Mouse (Mus musculus): Measurements from ENCODE around the gene Etfb. TPM values are rescaled to one million over a fixed set of nuclear protein-coding genes. Genes with fewer than 3 reads are reported as not detected.

Gene Etfb
- total and polyA plus RNA-seq, 3 experiments: 177 to 186 TPM; not detected in 1

- Histone ChIP-seq H3K27me3 (ENCODE audit: control insufficient read depth in 1 of 2, insufficient read depth in 2 of 2, low read length in 2 of 2) (no peaks in the 10 kb centered on the region), H3K36me3 (ENCODE audit: control insufficient read depth in 1 of 2, insufficient read depth in 2 of 2, low read length in 2 of 2) (no peaks in the 10 kb centered on the region), H3K79me2 (ENCODE audit: control insufficient read depth, insufficient read depth, low read length, poor library complexity) (no peaks in the 10 kb centered on the region), H3K27ac (ENCODE audit: control insufficient read depth, low read depth, low read length) (no peak overlapping the region), H3K4me3 (ENCODE audit: control insufficient read depth in 1 of 2, insufficient read depth in 1 of 2, low read depth in 2 of 2, low read length in 2 of 2) (no peak overlapping the region), H3K9me3 (replicated peaks; ENCODE audit: insufficient read depth, low read length) (no peaks in the 10 kb centered on the region), H3K4me1 (ENCODE audit: control insufficient read depth in 1 of 2, insufficient read depth in 2 of 2, low read length in 2 of 2) (no peaks in the 10 kb centered on the region), H3K9ac (ENCODE audit: control insufficient read depth, low read depth, low read length, poor library complexity, severe bottlenecking) (no peak overlapping the region)
- TF ChIP-seq CHD2 (IDR thresholded peaks at IDR 0.05; ENCODE audit: low read length) (no peak), UBTF (IDR thresholded peaks at IDR 0.05; ENCODE audit: borderline replicate concordance, insufficient read depth, low read depth, low read length) (no peak), MAZ (IDR thresholded peaks at IDR 0.05; ENCODE audit: low read depth, low read length) (no peak), ZC3H11A (IDR thresholded peaks at IDR 0.05; ENCODE audit: low read depth, low read length) (no peak), SMC3 (IDR thresholded peaks at IDR 0.05; ENCODE audit: low read depth, low read length) (no peak), RCOR1 (IDR thresholded peaks at IDR 0.05; ENCODE audit: low read depth, low read length) (no peak), POLR2A (IDR thresholded peaks at IDR 0.05; ENCODE audit: control insufficient read depth in 1 of 2, insufficient read depth in 1 of 2, low read depth in 1 of 2, low read length in 2 of 2, poor library complexity in 1 of 2) (no peak), NRF1 (IDR thresholded peaks at IDR 0.05; ENCODE audit: insufficient read depth, low read depth, low read length, poor library complexity, severe bottlenecking) (no peak), MAX (IDR thresholded peaks at IDR 0.05; ENCODE audit: low read length) (no peak)
- no peak for DNase-seq (ENCODE audit: low read depth, low spot score)
Measured at GRCm38 (mm10) chr7:43488646-43489045, 44.8 kb downstream of the Etfb start.

DNA sequence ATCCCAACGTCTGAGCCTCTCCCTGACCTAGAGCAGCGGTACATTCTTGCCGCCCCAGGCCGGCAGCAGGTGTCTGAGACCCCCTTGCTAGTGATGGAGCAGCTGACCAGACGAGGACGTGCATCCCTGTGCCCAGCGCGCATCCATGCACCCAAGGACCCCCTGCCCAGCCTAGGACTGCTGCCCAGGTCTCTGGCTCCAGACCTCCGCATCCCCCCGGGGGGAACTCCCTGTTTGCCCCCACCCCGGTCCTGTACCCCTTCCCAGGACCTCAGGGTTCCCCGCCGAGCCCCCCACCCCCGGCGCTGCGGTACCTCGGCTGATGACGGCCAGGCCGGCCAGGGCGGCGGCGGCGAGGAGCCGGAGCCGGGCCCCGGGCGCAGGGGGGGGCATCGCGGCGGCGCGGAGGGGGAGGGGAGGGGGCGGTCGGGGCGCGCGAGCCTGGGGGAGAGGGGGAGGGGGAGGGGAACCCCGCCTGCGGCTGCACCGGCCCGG, 45.8 kb downstream of the Etfb start, which contains the start of gene Iglon5:
Gene Iglon5, minus strand, starts transcription at position 445 of the 495 bp plus-strand sequence.
- Histone ChIP-seq H3K79me2 (ENCODE audit: control insufficient read depth, insufficient read depth, low read length, poor library complexity) (no peaks in the 10 kb centered on the region), H3K9me3 (replicated peaks; ENCODE audit: insufficient read depth, low read length) (no peaks in the 10 kb centered on the region), H3K27ac (ENCODE audit: control insufficient read depth, low read depth, low read length) (no peak within 1 kb of the TSS), H3K4me3 (ENCODE audit: control insufficient read depth in 1 of 2, insufficient read depth in 1 of 2, low read depth in 2 of 2, low read length in 2 of 2) (no peak within 1 kb of the TSS), H3K36me3 (ENCODE audit: control insufficient read depth in 1 of 2, insufficient read depth in 2 of 2, low read length in 2 of 2) (no peaks in the 10 kb centered on the region), H3K4me1 (ENCODE audit: control insufficient read depth in 1 of 2, insufficient read depth in 2 of 2, low read length in 2 of 2) (no peaks in the 10 kb centered on the region), H3K9ac (ENCODE audit: control insufficient read depth, low read depth, low read length, poor library complexity, severe bottlenecking) (no peak within 1 kb of the TSS), H3K27me3 (ENCODE audit: control insufficient read depth in 1 of 2, insufficient read depth in 2 of 2, low read length in 2 of 2) (no peaks in the 10 kb centered on the region)
- no peak for DNase-seq (ENCODE audit: low read depth, low spot score)
- TF ChIP-seq TBP (IDR thresholded peaks at IDR 0.05; ENCODE audit: low read depth, low read length) (no peak), SIN3A (IDR thresholded peaks at IDR 0.05; ENCODE audit: low read length) (no peak), MEF2A (IDR thresholded peaks at IDR 0.05; ENCODE audit: extremely low read depth, insufficient replicate concordance, low read depth, low read length, poor library complexity, severe bottlenecking) (no peak), NELFE (IDR thresholded peaks at IDR 0.05; ENCODE audit: low read depth, low read length) (no peak), SMC3 (IDR thresholded peaks at IDR 0.05; ENCODE audit: low read depth, low read length) (no peak), POLR2AphosphoS5 (IDR thresholded peaks at IDR 0.05; ENCODE audit: borderline replicate concordance, low read depth, low read length) (no peak), GABPA (IDR thresholded peaks at IDR 0.05; ENCODE audit: low read depth, low read length) (no peak), ZMIZ1 (IDR thresholded peaks at IDR 0.05; ENCODE audit: low read depth, low read length) (no peak), ZKSCAN1 (IDR thresholded peaks at IDR 0.05; ENCODE audit: low read depth, low read length) (no peak), GATA1 (IDR thresholded peaks at IDR 0.05; ENCODE audit: low read depth, low read length) (no peak), MAZ (IDR thresholded peaks at IDR 0.05; ENCODE audit: low read depth, low read length) (no peak), HCFC1 (IDR thresholded peaks at IDR 0.05; ENCODE audit: low read depth, low read length) (no peak), ZC3H11A (IDR thresholded peaks at IDR 0.05; ENCODE audit: low read depth, low read length) (no peak), USF2 (IDR thresholded peaks at IDR 0.05; ENCODE audit: borderline replicate concordance in 1 of 2, insufficient read depth in 1 of 2, low read depth in 1 of 2, low read length in 2 of 2) (no peak), USF1 (IDR thresholded peaks at IDR 0.05; ENCODE audit: low read depth, low read length) (no peak), E2F4 (IDR thresholded peaks at IDR 0.05; ENCODE audit: borderline replicate concordance, low read depth, low read length) (no peak), NRF1 (IDR thresholded peaks at IDR 0.05; ENCODE audit: insufficient read depth, low read depth, low read length, poor library complexity, severe bottlenecking) (no peak), UBTF (IDR thresholded peaks at IDR 0.05; ENCODE audit: borderline replicate concordance, insufficient read depth, low read depth, low read length) (no peak)
